Mouse (Mus musculus): ENCODE measurements around the gene Tmprss6.

GRCm38 (mm10) chr15:78424507-78424906, 43.9 kb downstream of the Tmprss6 start:
- TF ChIP-seq CTCF (IDR thresholded peaks at IDR 0.05; ENCODE audit: borderline replicate concordance, control insufficient read depth, extremely low read depth, insufficient read depth, low read length, poor library complexity) (no peak), POLR2A (IDR thresholded peaks at IDR 0.05; ENCODE audit: control insufficient read depth, extremely low read depth, insufficient read depth, low read length, poor library complexity) (no peak)
